Mouse (Mus musculus): Measurements from ENCODE around the gene Phldb2. TPM values are rescaled to one million over a fixed set of nuclear protein-coding genes. Genes with fewer than 3 reads are reported as not detected.

Phldb2 gene
- polyA plus RNA-seq, 1 experiment from 2014 or later: 6.8 TPM

DNA sequence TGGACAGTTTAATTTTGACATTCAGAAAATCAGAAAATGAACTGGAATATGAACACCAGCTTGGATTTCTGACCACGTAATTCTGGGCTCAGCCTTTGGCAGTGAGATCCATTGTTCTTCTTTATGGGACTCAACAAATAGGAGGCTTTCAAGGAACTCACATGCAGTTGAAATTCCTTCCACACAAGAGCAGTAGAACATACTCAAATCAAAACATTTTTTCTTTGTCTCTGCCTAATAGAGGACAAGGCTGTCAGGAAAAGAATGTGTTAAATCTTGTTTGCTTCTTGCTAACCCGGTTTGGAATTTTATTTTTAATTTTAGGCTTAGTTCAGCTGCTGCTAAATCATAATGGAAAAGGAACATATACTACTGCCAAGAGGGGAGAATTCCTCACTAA lies 153.0 kb downstream of the Phldb2 start:
- no peak overlapping the region for H3K4me3 ChIP-seq (ENCODE audit: low read length)
- no peak for ATAC-seq
- H3K27ac ChIP-seq (ENCODE audit: low read depth, low read length): no peak overlapping the region
- no peaks in the 10 kb centered on the region for H3K27me3 ChIP-seq (replicated peaks; ENCODE audit: control insufficient read depth, insufficient read depth, low read length)
- no peak overlapping the region for H3K4me2 ChIP-seq (ENCODE audit: low read length)
- H3K9me3 ChIP-seq (ENCODE audit: control insufficient read depth, low read length): no peaks in the 10 kb centered on the region
- 68% methylated on average over 2 of the region's 2 CpGs for WGBS
- no peak overlapping the region for H3K9ac ChIP-seq (ENCODE audit: low read depth, low read length)
- no peaks in the 10 kb centered on the region for H3K4me1 ChIP-seq (ENCODE audit: control insufficient read depth, insufficient read depth, low read depth, low read length)
- no peaks in the 10 kb centered on the region for H3K36me3 ChIP-seq (ENCODE audit: control insufficient read depth, insufficient read depth, low read length)

DNA sequence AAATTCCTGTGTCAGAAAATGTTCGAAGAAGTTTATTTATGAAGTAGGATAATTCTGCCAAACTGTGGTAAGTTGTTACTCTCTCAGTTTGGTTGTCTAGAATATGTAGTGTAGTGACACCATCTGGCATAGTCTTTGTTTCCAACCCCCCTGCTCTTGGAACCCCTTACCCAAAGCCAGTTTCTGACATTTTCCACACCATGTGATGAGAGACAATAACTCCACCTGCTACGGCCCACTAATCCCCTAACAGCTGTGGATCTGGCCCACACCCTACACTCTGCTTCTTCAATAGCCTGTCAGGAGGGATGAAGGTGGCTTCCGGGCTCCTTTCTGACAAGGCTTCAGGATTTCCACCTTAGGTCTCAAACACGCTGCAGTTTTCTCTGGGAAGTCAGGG lies 154.2 kb downstream of the Phldb2 start:
- WGBS: 71% methylated on average over 4 of the region's 4 CpGs
- Histone ChIP-seq H3K36me3 (ENCODE audit: control insufficient read depth, insufficient read depth, low read length) (no peaks in the 10 kb centered on the region), H3K27me3 (replicated peaks; ENCODE audit: control insufficient read depth, insufficient read depth, low read length) (no peaks in the 10 kb centered on the region), H3K4me2 (ENCODE audit: low read length) (no peak overlapping the region), H3K9ac (ENCODE audit: low read depth, low read length) (no peak overlapping the region), H3K9me3 (ENCODE audit: control insufficient read depth, low read length) (no peaks in the 10 kb centered on the region), H3K4me1 (ENCODE audit: control insufficient read depth, insufficient read depth, low read depth, low read length) (no peaks in the 10 kb centered on the region), H3K4me3 (ENCODE audit: low read length) (no peak overlapping the region), H3K27ac (ENCODE audit: low read depth, low read length) (no peak overlapping the region)
- ATAC-seq: peak; percentile 58; the same call in 1 of the 2 replicates

DNA sequence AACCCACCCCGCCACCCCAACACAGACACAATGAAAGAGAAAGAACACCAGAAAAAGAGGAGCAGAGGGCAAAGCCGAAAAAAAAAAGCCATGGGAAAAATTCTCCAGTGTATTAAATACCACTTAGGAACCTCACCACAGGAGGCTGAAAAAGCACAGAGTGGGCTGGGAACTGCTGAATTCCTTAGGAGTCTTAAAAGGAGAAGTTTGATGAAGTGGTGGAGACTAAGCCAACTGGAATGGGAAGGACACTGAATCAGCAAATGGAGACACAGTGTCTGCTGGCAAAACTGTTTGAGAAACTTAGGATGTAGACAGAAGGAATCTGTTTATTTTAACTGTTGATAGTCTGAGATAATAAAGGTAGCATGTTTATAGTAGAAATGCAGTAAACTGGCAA lies 154.8 kb downstream of the Phldb2 start:
- H3K9me3 ChIP-seq (ENCODE audit: control insufficient read depth, low read length): no peaks in the 10 kb centered on the region
- H3K4me3 ChIP-seq (ENCODE audit: low read length): no peak overlapping the region
- no peak overlapping the region for H3K9ac ChIP-seq (ENCODE audit: low read depth, low read length)
- no peak for ATAC-seq
- H3K4me1 ChIP-seq (ENCODE audit: control insufficient read depth, insufficient read depth, low read depth, low read length): no peaks in the 10 kb centered on the region
- H3K27me3 ChIP-seq (replicated peaks; ENCODE audit: control insufficient read depth, insufficient read depth, low read length): no peaks in the 10 kb centered on the region
- WGBS: 77% methylated on average over 2 of the region's 2 CpGs
- no peak overlapping the region for H3K27ac ChIP-seq (ENCODE audit: low read depth, low read length)
- no peak overlapping the region for H3K4me2 ChIP-seq (ENCODE audit: low read length)
- no peaks in the 10 kb centered on the region for H3K36me3 ChIP-seq (ENCODE audit: control insufficient read depth, insufficient read depth, low read length)

DNA sequence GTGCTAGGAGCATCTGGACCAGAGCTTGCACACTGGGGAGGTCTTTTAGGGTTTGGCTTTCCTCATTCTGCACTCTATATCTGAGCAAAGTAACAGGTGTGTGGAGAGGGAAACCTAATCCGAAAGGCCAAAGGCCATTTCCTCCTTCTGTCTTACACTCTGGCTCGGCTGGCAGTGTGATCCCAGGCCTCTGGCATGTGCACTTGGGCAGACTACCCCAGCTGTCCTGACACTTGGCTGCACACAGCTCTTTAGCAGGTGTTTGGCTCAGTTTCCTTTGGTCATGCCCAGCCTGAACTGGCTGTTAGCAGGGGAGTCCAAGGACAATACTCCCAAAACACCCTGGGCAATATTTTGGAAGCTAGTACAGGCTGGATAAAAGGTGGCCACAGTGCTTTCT lies 156.6 kb downstream of the Phldb2 start:
- H3K4me1 ChIP-seq (ENCODE audit: control insufficient read depth, insufficient read depth, low read depth, low read length): no peaks in the 10 kb centered on the region
- 64% methylated on average over 2 of the region's 2 CpGs for WGBS
- H3K9ac ChIP-seq (ENCODE audit: low read depth, low read length): no peak overlapping the region
- no peaks in the 10 kb centered on the region for H3K9me3 ChIP-seq (ENCODE audit: control insufficient read depth, low read length)
- H3K27me3 ChIP-seq (replicated peaks; ENCODE audit: control insufficient read depth, insufficient read depth, low read length): no peaks in the 10 kb centered on the region
- H3K36me3 ChIP-seq (ENCODE audit: control insufficient read depth, insufficient read depth, low read length): no peaks in the 10 kb centered on the region
- no peak overlapping the region for H3K4me3 ChIP-seq (ENCODE audit: low read length)
- H3K27ac ChIP-seq (ENCODE audit: low read depth, low read length): no peak overlapping the region
- ATAC-seq: peak; percentile 82
- H3K4me2 ChIP-seq (ENCODE audit: low read length): no peak overlapping the region

DNA sequence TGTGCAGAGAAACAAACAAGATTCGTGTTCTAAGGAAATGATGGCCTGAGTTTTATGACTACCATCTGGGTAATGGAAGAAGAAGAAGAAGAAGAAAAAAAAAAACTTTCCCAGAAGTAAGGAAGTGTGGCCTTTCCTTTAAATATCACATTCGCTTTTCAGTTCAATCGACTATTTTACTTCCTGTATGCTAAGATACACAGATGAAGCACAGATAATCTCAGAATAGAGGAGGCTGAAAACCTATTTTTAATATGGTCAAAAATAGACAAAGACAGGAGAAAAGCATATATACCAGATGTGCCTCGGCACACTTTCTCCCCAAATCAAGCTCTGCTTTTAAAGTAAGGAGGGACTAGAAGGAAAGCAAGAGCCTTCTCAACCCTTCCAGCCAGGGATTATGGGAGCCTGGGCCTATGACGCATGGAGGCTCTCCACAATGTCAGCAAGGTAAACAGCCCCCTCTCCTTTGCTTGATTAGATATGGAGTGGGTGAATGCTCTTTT lies 158.2 kb downstream of the Phldb2 start:
- no peak overlapping the region for H3K27ac ChIP-seq (ENCODE audit: low read depth, low read length)
- WGBS: 89% methylated on average over 5 of the region's 5 CpGs
- ATAC-seq: no peak
- H3K9me3 ChIP-seq (ENCODE audit: control insufficient read depth, low read length): no peaks in the 10 kb centered on the region
- no peaks in the 10 kb centered on the region for H3K27me3 ChIP-seq (replicated peaks; ENCODE audit: control insufficient read depth, insufficient read depth, low read length)
- no peak overlapping the region for H3K4me2 ChIP-seq (ENCODE audit: low read length)
- H3K4me3 ChIP-seq (ENCODE audit: low read length): no peak overlapping the region
- H3K36me3 ChIP-seq (ENCODE audit: control insufficient read depth, insufficient read depth, low read length): no peaks in the 10 kb centered on the region
- no peak overlapping the region for H3K9ac ChIP-seq (ENCODE audit: low read depth, low read length)
- H3K4me1 ChIP-seq (ENCODE audit: control insufficient read depth, insufficient read depth, low read depth, low read length): no peaks in the 10 kb centered on the region

DNA sequence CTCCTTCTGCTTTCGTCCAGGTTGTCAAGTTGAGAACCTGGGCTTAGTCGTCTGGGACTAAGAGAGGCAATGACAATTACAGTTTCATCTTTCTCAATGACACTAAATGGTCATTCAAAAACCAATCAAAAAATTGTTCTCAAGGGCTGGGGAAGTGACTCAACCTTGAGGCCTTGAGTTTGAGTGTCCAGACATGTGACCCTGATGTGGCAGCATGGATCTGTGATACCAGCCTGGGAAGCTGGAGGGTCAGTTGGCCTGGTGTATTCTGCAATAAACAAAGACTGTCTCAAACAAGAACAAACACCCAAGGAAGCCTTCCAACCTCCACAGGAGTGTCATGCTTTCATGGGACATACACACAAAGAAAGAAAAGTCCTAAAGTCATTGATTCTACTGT lies 160.6 kb downstream of the Phldb2 start:
- Histone ChIP-seq H3K4me1 (ENCODE audit: control insufficient read depth, insufficient read depth, low read depth, low read length) (no peaks in the 10 kb centered on the region), H3K9ac (ENCODE audit: low read depth, low read length) (no peak overlapping the region), H3K4me3 (ENCODE audit: low read length) (no peak overlapping the region), H3K9me3 (ENCODE audit: control insufficient read depth, low read length) (no peaks in the 10 kb centered on the region), H3K36me3 (ENCODE audit: control insufficient read depth, insufficient read depth, low read length) (no peaks in the 10 kb centered on the region), H3K27ac (ENCODE audit: low read depth, low read length) (no peak overlapping the region), H3K27me3 (replicated peaks; ENCODE audit: control insufficient read depth, insufficient read depth, low read length) (no peaks in the 10 kb centered on the region), H3K4me2 (ENCODE audit: low read length) (no peak overlapping the region)
- WGBS: 86% methylated on average over 2 of the region's 2 CpGs
- no peak for ATAC-seq

DNA sequence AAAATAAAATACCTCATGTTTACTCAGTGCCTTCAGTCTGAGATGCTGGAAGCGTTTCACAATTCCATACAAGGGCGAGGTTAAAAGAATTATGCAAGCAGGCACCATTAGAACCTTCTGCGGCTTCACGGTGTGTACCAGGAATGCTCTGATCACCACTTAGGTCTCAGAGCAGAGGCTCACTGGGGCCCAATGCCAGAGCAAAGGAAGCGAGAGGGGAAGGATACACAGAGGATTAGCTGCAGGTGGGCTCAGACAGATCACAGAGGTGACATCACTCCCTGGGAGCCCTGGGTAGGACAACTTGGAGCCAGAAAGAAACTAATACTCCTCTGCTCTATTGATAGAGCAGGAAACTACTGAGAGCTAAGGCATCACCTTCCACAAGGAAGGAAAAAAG lies 162.1 kb downstream of the Phldb2 start:
- H3K4me1 ChIP-seq (ENCODE audit: control insufficient read depth, insufficient read depth, low read depth, low read length): no peaks in the 10 kb centered on the region
- H3K27ac ChIP-seq (ENCODE audit: low read depth, low read length): no peak overlapping the region
- H3K9me3 ChIP-seq (ENCODE audit: control insufficient read depth, low read length): no peaks in the 10 kb centered on the region
- 63% methylated on average over 5 of the region's 5 CpGs for WGBS
- no peaks in the 10 kb centered on the region for H3K27me3 ChIP-seq (replicated peaks; ENCODE audit: control insufficient read depth, insufficient read depth, low read length)
- no peak for ATAC-seq
- H3K4me2 ChIP-seq (ENCODE audit: low read length): no peak overlapping the region
- H3K36me3 ChIP-seq (ENCODE audit: control insufficient read depth, insufficient read depth, low read length): no peaks in the 10 kb centered on the region
- H3K4me3 ChIP-seq (ENCODE audit: low read length): no peak overlapping the region
- H3K9ac ChIP-seq (ENCODE audit: low read depth, low read length): no peak overlapping the region

DNA sequence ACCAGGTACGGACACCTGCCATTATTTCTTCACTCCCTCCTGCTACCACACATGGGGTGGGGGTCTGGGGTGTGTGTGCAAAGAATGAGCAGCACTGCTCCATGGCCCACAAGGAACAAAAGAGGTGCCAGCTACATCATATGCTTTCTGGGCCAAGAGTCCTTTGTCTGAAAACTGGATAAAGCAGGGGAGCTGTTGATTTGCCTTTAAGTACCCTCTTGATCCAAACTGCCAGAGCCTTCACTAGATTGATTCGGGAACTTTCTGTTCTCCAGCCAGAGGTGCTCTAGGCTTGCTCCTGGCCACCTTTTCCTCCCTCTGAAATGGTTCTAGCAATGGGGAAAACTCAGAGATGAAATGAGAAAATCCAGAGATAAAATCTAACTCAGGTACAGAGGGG lies 164.1 kb downstream of the Phldb2 start:
- H3K4me3 ChIP-seq (ENCODE audit: low read length): no peak overlapping the region
- H3K9ac ChIP-seq (ENCODE audit: low read depth, low read length): no peak overlapping the region
- 93% methylated on average over 2 of the region's 2 CpGs for WGBS
- H3K4me1 ChIP-seq (ENCODE audit: control insufficient read depth, insufficient read depth, low read depth, low read length): no peaks in the 10 kb centered on the region
- H3K9me3 ChIP-seq (ENCODE audit: control insufficient read depth, low read length): no peaks in the 10 kb centered on the region
- H3K27ac ChIP-seq (ENCODE audit: low read depth, low read length): no peak overlapping the region
- no peaks in the 10 kb centered on the region for H3K27me3 ChIP-seq (replicated peaks; ENCODE audit: control insufficient read depth, insufficient read depth, low read length)
- no peaks in the 10 kb centered on the region for H3K36me3 ChIP-seq (ENCODE audit: control insufficient read depth, insufficient read depth, low read length)
- H3K4me2 ChIP-seq (ENCODE audit: low read length): no peak overlapping the region
- no peak for ATAC-seq

DNA sequence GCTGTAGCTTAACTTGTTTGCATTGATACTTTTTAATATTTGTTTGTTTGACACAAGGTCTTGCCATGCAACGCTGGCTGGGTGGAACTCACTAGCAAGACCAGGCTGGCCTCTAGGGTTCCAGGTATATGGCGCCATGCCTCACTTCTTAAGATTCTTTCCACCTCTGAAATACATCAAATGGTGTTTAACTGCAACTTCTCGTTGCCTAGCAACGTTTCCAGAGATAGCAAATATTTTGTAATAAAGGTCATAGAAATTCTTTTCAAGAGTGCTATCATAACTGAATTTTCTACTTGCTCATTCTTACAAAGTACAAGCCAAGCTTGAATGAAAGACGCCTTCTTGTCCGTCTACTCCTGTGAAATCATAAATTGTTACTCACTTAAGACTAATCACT lies 165.7 kb downstream of the Phldb2 start:
- Histone ChIP-seq H3K36me3 (ENCODE audit: control insufficient read depth, insufficient read depth, low read length) (no peaks in the 10 kb centered on the region), H3K4me3 (ENCODE audit: low read length) (no peak overlapping the region), H3K9ac (ENCODE audit: low read depth, low read length) (no peak overlapping the region), H3K4me1 (ENCODE audit: control insufficient read depth, insufficient read depth, low read depth, low read length) (no peaks in the 10 kb centered on the region), H3K4me2 (ENCODE audit: low read length) (no peak overlapping the region), H3K27ac (ENCODE audit: low read depth, low read length) (no peak overlapping the region), H3K9me3 (ENCODE audit: control insufficient read depth, low read length) (no peaks in the 10 kb centered on the region), H3K27me3 (replicated peaks; ENCODE audit: control insufficient read depth, insufficient read depth, low read length) (no peaks in the 10 kb centered on the region)
- no peak for ATAC-seq
- WGBS: 88% methylated on average over 6 of the region's 6 CpGs

DNA sequence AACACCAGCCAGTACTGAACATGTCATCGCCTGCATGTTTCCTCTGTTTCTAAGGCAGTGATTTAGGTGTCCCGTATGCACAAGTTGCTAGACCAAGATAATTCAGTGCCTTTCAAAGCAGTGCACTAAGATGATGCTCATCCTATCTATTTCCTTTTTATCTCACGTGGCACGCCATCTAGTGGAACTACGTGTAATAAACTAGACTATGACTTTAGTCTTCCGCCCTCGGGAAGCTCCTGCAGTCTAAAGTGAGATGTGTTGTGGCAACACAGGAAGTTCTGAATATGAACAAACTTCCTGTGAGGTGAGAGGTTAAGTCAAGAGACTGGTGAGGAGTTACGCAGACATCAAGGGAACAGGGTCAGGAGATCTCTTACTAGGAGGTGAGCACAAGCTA lies 166.8 kb downstream of the Phldb2 start:
- Histone ChIP-seq H3K9ac (ENCODE audit: low read depth, low read length) (no peak overlapping the region), H3K27ac (ENCODE audit: low read depth, low read length) (no peak overlapping the region), H3K4me2 (ENCODE audit: low read length) (no peak overlapping the region), H3K36me3 (ENCODE audit: control insufficient read depth, insufficient read depth, low read length) (no peaks in the 10 kb centered on the region), H3K4me1 (ENCODE audit: control insufficient read depth, insufficient read depth, low read depth, low read length) (no peaks in the 10 kb centered on the region), H3K4me3 (ENCODE audit: low read length) (no peak overlapping the region), H3K27me3 (replicated peaks; ENCODE audit: control insufficient read depth, insufficient read depth, low read length) (no peaks in the 10 kb centered on the region), H3K9me3 (ENCODE audit: control insufficient read depth, low read length) (no peaks in the 10 kb centered on the region)
- 40% methylated on average over 8 of the region's 8 CpGs for WGBS
- ATAC-seq: no peak
